ENCODE assay signal across 8 mouse cellular contexts in genomic region chr2:170731205-170731604, GRCm38 (mm10). TPM values are rescaled to one million over a fixed set of nuclear protein-coding genes. Genes with fewer than 3 reads are reported as not detected.
DNase-seq lines count a peak whose midpoint lies in the region; ATAC-seq and TF ChIP-seq lines count a peak whose summit lies in the region.

No protein-coding gene starts in this region.

- H3K9ac ChIP-seq in embryonic facial prominence, embryonic 14.5 days (ENCODE audit: low read depth, low read length), result peak overlapping the region; percentile 57
- H3K9ac ChIP-seq in intestine, postnatal 0 days (ENCODE audit: low read depth, low read length), result no peak overlapping the region; the same call in 1 of the 2 replicates

- peak overlapping the region; percentile 91 for H3K27ac ChIP-seq in layer of hippocampus, adult 2 months
- no peak overlapping the region for H3K27ac ChIP-seq in embryonic facial prominence, embryonic 14.5 days (replicated peaks; ENCODE audit: low read depth, low read length)
- no peak overlapping the region for H3K27ac ChIP-seq in intestine, postnatal 0 days (ENCODE audit: low read depth, low read length)
- no peak overlapping the region for H3K27ac ChIP-seq in olfactory bulb, adult 2 months (ENCODE audit: insufficient read depth, low read depth, low read length)

- DNase-seq in layer of hippocampus, adult 2 months (ENCODE audit: low spot score in 2 of 2), result no peak
- no peak for DNase-seq in layer of hippocampus, adult 9-11 months
- DNase-seq in embryonic facial prominence, embryonic 14.5 days (ENCODE audit: low spot score), result no peak
- no peak for DNase-seq in testis, postnatal 10 days (ENCODE audit: low spot score)
- DNase-seq in frontal cortex, adult 2 months (ENCODE audit: extremely low spot score in 1 of 2, low spot score in 1 of 2), result no peak
- DNase-seq in adrenal gland, adult 2 months, result no peak

- H3K4me3 ChIP-seq in layer of hippocampus, adult 2 months, result peak overlapping the region; percentile 79
- H3K4me3 ChIP-seq in embryonic facial prominence, embryonic 14.5 days (ENCODE audit: low read depth, low read length), result peak overlapping the region; percentile 58
- H3K4me3 ChIP-seq in intestine, postnatal 0 days (ENCODE audit: low read depth, low read length), result peak overlapping the region; percentile 28
- peak overlapping the region; percentile 48 for H3K4me3 ChIP-seq in olfactory bulb, adult 2 months (ENCODE audit: insufficient read depth, low read depth, low read length)

- H3K4me1 ChIP-seq in embryonic facial prominence, embryonic 14.5 days (ENCODE audit: control insufficient read depth, insufficient read depth, low read length), result peaks cover 6% of the 10 kb centered on the region; the same call in 1 of the 2 replicates
- H3K4me1 ChIP-seq in intestine, postnatal 0 days (replicated peaks; ENCODE audit: control insufficient read depth, insufficient read depth, low read length), result no peaks in the 10 kb centered on the region
- peaks cover 5% of the 10 kb centered on the region; the same call in 1 of the 2 replicates for H3K4me1 ChIP-seq in olfactory bulb, adult 2 months (ENCODE audit: control insufficient read depth, insufficient read depth, low read length)

- 26% methylated on average over 6 of the region's 6 CpGs for WGBS in embryonic facial prominence, embryonic 14.5 days
- 11% methylated on average over 6 of the region's 6 CpGs for WGBS in intestine, postnatal 0 days
- WGBS in olfactory bulb, adult 2 months, result 21% methylated on average over 6 of the region's 6 CpGs

- H3K4me2 ChIP-seq in embryonic facial prominence, embryonic 14.5 days (ENCODE audit: low read depth, low read length), result peak overlapping the region; percentile 91
- H3K4me2 ChIP-seq in intestine, postnatal 0 days (replicated peaks; ENCODE audit: low read depth), result peak overlapping the region; percentile 60

- no peaks in the 10 kb centered on the region for H3K9me3 ChIP-seq in embryonic facial prominence, embryonic 14.5 days (ENCODE audit: control insufficient read depth, low read length)
- H3K9me3 ChIP-seq in intestine, postnatal 0 days (ENCODE audit: control insufficient read depth), result no peaks in the 10 kb centered on the region

- no peak for TF ChIP-seq CTCF in layer of hippocampus, adult 2 months (conservative IDR thresholded peaks at IDR 0.05)
- TF ChIP-seq CTCF in intestine, postnatal 0 days (IDR thresholded peaks at IDR 0.05; ENCODE audit: low read depth), result no peak
- no peak for TF ChIP-seq CTCF in olfactory bulb, adult 2 months (IDR thresholded peaks at IDR 0.05; ENCODE audit: insufficient read depth, low read depth, low read length)

- no peaks in the 10 kb centered on the region for H3K36me3 ChIP-seq in embryonic facial prominence, embryonic 14.5 days (ENCODE audit: control insufficient read depth, insufficient read depth, low read length)
- H3K36me3 ChIP-seq in intestine, postnatal 0 days (ENCODE audit: control insufficient read depth, insufficient read depth), result no peaks in the 10 kb centered on the region

- peak; percentile 41; the same call in 1 of the 2 replicates for ATAC-seq in embryonic facial prominence, embryonic 14.5 days (ENCODE audit: low read depth)
- no peak for ATAC-seq in intestine, postnatal 0 days

- no peak for TF ChIP-seq POLR2A in olfactory bulb, adult 2 months (IDR thresholded peaks at IDR 0.05; ENCODE audit: insufficient read depth, low read depth, low read length)

- H3K27me3 ChIP-seq in embryonic facial prominence, embryonic 14.5 days (replicated peaks; ENCODE audit: control insufficient read depth, insufficient read depth, low read length), result peaks cover 8% of the 10 kb centered on the region
- peaks cover 16% of the 10 kb centered on the region; the same call in 1 of the 2 replicates for H3K27me3 ChIP-seq in intestine, postnatal 0 days (replicated peaks; ENCODE audit: control insufficient read depth, insufficient read depth, low read length)

RNA-seq across cellular contexts. Expression of gene Dok5, which starts 0.4 kb away (rescaled TPM):
- total RNA-seq in layer of hippocampus, adult 2 months (2021), result 10 to 100 TPM; 12.5 to 14.7 TPM
- polyA plus RNA-seq in embryonic facial prominence, embryonic 14.5 days (2014; fragmentation: Nextera tagmentation; extraction: Ambion mirVana), result 16.8 and 18.6 TPM in 2 replicates
- 0.63 and 0.78 TPM in 2 replicates for polyA plus RNA-seq in intestine, postnatal 0 days (2015; fragmentation: Nextera tagmentation; extraction: Ambion mirVana)
- not detected in 2 replicates for polyA plus RNA-seq in olfactory bulb, adult 2 months (2012; ENCODE audit: insufficient read depth, insufficient read length, low replicate concordance, missing spikeins)
- polyA plus RNA-seq in frontal cortex, adult 2 months (2012; rRNA removed), result 28.9 and 30.2 TPM in 2 replicates
- total RNA-seq in adrenal gland, adult 2 months (2021), result under 1 TPM; 0.26 to 0.41 TPM
- polyA plus RNA-seq in adrenal gland, adult 2 months (2012; rRNA removed), result 0.27 and 0.45 TPM in 2 replicates

Comparison
In these comparisons a context has a peak if more than half of its experiments do, and no peak if none do; other contexts are left out.
1. H3K4me3 ChIP-seq: peak in every context shown above with its lines; median percentile 79 in layer of hippocampus, adult 2 months; 58 in embryonic facial prominence, embryonic 14.5 days; 48 in olfactory bulb, adult 2 months; 28 in intestine, postnatal 0 days.